Mouse (Mus musculus) embryonic stem cell, embryonic (primary cell): ENCODE measurements at regions not wholly inside any gene's neighbourhood (a gene's known extent, or its start where the extent isn't known, plus 50 kb on each side); places are given as distances from the start of the nearest gene placed in this dataset.

Experiments
- CTCF ChIA-PET, 4 experiments: fragments of 300-600 bp in 2 of 4; fragments of 350-600 bp in 2 of 4; sonication (Branson Sonifier 250); formaldehyde crosslinking; loops; one replicate each; lab custom pipeline; 2022; ENCODE audit warnings: inconsistent platforms in 2 of 4; lab: Charles Lee
- POLR2A ChIA-PET, 4 experiments: fragments of 300-600 bp in 2 of 4; fragments of 350-600 bp in 2 of 4; sonication (Branson Sonifier 250); formaldehyde crosslinking; loops; one replicate each; lab custom pipeline; 2022; ENCODE audit warnings: antibody characterized with exemption in 4 of 4, inconsistent platforms in 1 of 4; lab: Charles Lee

DNA sequence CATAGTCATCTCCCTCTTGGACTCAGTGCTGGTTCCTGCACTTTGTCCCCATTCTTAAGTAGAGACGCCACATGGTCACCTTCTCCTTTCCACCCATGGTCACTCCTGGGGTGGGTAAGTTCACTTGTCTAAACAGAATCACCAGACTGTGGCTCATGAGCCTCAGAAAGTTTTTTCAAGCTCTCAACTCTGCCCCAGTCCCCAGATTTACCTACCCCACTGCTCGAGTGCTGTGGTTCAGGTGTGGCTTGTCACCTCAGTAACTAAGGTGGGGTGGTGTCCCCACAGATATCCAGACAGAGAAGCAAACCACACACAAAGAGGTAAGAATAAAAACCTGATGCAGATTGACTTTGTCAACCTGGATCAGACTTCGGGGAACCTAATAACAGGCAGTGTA lies 87.6 kb downstream of the Rpl10-ps3 start:
- POLR2A ChIA-PET, result interaction anchor here in 1 of 4 experiments (0.9 kb wide), 1 partner anchor 11 kb away, joined by 3 read pairs; no protein-coding TSS in a partner anchor
- CTCF ChIA-PET, result interaction anchor here in 1 of 4 experiments (0.6 kb wide), 1 partner anchor 284 kb away, joined by 3 read pairs; no protein-coding TSS in a partner anchor

DNA sequence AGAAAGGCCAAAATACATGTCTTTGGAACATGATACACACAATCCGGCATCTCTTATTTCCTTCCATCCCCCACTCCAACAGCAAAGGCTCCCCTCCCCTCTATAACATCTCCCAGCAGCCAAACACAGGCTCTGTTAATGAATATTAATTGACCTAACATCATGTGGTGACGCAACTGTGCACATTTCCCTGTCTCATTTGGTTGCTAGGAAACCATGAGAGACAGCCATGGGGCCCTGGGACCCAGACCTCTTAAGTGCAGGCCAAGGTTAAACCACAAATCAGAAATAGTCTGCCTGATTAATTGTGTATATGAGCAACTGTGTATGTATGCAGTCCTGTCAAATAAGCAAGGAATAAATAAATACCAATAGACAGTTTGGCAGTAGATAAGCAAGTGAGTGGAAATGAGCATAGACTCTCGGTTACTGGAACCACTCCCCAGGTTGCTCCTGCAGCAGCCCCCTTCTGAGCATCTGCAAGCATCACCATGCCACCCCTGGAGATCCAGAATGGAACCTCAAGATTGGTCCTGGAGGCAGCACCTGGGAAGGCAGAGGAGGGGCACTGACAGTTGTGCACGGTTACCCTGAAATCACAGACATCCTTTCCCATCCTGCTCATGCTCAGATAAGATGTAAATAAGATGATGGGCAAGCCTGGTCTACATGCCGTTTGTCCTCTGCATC lies 99.6 kb downstream of the Rpl10-ps3 start:
- ChIA-PET POLR2A (no interaction called here), CTCF (no interaction called here)

DNA sequence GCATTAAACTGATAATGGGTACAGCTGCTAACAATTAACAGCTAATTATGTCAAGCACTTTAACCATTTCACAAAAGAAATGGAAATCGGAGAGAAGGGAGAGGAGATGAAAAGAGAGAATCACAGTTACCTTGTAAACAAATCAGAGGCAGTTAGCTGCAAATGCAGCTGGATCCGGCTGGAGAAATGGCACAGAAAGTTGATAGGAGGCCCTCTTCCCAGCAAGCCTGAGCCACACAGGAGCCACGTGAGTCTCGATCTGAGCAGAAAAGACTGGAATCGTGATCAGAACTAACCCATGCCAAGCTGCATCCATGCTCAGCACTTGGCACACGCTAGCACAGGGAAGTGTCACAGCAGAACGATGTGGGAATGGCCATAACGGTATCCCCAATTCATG lies 103.8 kb downstream of the Rpl10-ps3 start:
- CTCF ChIA-PET, result interaction anchor here in 1 of 4 experiments (0.6 kb wide), 1 partner anchor 268 kb away, joined by 4 read pairs; no protein-coding TSS in a partner anchor

DNA sequence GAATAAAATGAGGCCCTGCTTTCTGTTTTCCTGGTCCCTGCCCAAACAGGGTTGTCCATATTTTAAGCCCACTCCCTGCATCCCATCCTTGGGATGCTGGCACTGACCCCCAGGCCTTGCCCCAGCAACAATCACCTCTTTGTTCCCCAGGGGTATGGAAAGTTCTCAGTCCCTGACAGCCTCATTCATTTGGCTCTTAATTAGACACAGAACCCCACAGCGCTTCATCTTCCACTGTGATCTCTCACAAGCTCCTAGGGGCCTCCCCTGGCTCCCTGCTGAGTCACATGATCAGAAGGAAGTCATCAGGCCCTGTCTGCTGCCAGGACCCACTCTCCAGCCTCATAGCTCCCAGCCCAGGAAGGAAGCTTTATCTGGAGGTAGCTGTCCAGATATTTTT lies 108.9 kb downstream of the Rpl10-ps3 start:
- ChIA-PET POLR2A (no interaction called here), CTCF (no interaction called here)

More for the DNA sequence above, 103.8 kb downstream of the Rpl10-ps3 start:
- POLR2A ChIA-PET, result interaction anchor here in 1 of 4 experiments (0.7 kb wide), 1 partner anchor 233 kb away, joined by 4 read pairs; no protein-coding TSS in a partner anchor

DNA sequence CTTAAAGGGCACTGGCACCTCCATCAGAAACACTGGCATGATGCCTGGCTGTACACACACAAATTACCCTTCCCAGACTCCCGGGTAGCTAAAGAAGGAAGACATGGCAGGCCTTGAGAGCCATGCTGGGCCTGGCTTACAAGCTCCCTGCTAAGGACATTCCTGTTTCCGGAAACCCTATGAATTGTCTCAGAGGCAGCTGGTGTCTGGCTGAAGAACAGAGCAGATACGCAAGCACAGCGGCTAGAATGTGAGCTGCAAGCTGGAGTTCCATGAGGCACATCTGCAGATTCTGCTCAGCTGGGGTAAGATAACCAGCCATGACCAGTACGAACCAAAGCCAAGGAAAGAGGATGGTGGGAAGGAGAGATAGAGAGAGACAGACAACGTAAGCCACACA lies 110.1 kb downstream of the Rpl10-ps3 start:
- CTCF ChIA-PET, result no interaction called here
- POLR2A ChIA-PET, result no interaction called here

DNA sequence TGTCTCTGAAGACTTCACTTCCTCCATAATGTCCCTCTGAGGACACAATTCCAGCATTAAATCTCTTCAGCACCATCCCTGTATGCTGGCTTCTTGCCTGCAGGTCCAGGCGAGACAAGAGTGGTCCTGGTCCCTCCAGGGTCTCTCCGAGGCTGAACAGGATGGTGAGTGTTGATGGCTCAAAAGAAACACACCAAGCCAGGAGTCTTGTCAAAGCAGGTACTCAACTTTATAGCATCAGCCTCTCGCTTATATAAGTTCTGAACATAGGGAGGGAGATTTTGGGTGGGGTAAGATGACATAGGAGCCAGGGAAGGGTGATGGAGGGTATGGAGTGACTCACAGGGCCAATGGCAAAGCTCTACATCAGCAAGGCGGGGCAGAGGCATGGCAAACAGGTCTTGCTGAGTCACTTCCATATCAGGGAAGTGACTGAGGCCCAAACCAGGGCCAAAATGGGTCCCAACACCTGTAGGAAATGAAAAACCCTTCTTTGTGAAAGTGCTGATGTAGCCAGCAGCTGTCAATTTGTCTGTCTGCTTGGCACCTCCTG lies 111.7 kb downstream of the Rpl10-ps3 start:
- POLR2A ChIA-PET, result no interaction called here
- CTCF ChIA-PET, result no interaction called here

DNA sequence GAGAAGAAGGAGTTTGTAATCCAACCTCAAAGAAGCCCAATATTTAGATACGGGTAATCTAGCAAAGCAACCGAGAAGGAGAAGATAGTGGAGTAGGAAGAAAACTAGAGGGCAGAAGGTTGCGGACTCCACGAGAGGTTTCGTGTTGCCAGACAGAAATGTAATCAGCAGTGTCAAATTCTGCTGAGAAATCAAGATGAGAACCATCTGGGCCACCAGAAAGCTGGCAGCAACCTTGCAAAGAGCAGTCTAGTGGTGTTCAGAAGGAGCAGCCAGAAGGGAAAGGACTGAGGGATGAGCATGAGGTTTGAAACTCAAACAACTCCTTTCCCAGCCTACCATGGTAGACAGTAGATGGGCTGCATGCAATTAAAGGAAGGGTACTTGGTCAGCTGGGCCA lies 134.3 kb downstream of the Rpl10-ps3 start:
- ChIA-PET CTCF (no interaction called here), POLR2A (no interaction called here)

DNA sequence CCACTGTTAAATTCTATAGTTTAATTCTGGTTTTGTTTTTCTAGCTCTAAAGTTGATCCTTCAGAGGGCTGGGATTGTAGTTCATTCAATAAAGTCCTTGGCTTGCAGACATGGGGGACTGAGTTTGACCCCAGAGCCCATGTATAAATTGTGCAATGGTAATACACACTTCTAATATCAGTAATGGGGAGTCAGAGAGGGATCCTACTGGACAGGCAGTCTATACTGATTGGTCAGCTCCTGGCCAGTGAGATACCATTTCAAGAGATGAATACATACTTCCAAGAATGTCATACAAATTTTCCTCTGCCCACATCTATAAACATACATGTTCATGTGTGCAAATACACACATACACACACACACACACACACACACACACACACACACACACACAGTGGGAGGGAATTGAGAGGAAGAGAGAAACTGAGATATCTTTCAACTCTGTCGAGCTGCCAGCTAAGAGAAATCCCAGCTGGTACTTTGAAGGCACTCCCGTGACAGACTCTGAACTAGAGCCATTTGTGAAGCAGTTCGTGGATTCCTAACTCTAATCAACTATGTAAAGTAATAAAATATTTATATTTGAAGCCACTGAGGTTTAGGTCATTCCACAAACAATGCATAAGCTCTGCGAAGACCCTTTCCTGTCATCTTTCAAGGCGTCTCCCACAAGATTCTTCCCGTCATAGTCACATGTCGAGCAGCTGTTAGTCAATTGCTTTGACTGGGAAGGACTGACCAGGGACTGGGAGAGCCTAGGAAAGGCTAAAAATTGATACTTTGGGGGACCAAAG lies 145.1 kb downstream of the Rpl10-ps3 start:
- ChIA-PET CTCF (no interaction called here), POLR2A (no interaction called here)

DNA sequence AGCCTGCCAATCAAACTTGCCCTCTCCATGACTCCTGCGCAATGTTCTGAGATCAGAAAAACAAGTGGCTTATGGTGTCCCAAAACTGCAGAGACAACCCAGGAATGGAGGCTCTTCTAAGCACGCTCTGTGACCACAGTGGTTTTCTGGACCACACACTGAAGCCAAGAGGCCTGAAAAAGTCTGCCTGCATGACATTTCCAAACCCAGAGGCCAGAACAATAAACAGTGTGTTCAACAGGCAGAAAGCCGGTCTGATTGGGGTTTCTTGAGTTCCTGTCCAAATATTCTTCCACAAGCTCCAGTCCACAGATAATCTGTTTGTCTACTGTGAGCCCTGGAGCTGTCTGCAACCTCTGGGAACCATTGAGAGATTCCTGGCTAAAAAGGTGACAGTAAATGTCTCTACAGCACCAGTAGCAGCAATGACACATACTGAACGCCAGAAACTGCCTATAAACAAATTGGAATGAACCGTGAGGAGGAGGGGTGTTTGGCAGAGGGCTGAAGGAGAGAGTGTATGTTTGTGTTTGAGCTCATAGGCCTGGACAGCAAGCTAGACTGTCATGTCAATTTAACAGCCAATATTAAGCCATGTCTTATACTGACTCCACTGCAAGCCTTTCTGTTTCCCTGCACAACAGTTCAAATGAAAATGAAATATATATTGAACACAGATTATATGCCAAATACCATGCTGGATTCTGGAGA lies 152.2 kb downstream of the Rpl10-ps3 start:
- CTCF ChIA-PET, result no interaction called here
- POLR2A ChIA-PET, result no interaction called here

DNA sequence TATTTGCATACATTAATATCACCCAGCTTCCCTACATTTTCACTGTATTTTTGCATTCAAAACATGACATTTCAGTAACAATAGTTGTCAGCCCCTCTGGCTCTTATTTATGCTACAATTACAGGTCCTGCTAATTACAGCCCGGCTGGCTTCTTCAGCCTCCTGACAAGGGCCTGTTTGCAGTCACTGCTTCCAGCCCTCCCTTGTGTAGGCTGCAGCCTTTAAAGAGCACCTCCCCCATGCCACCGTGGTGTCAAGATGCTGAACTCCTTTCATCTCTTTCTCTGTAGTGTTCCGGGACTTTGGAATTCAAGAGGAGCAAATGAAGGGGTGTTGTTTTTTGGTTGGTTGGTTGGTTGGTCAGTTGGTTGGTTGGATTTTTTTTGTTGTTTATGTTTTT lies 153.6 kb downstream of the Rpl10-ps3 start:
- ChIA-PET POLR2A (interaction anchor here in 1 of 4 experiments (0.7 kb wide), 1 partner anchor 1543 kb away, joined by 3 read pairs; no protein-coding TSS in a partner anchor), CTCF (no interaction called here)

DNA sequence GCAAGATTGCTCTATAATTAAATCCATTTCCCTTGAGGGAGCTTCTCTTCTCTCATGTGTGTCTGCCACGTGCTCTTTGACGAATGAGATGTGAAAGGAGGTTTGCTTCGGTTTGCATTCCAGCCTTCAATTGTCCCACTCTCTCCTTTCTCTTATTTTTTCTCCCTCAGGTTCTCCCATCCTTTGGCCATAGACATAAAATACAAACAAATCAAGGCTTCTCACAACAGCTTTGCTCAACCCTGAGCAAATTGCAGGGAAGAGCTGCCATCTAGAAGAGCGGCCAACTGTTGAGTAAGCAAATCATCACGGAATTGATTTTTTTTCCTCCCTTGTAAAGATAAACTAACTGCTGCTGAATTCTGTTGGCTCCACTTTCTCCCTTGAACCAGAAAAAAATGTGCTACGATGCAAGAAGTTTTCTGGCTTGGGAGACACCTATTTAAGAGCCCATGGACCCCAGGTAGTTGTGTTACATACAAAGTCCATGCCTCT lies 156.1 kb downstream of the Rpl10-ps3 start:
- CTCF ChIA-PET, result no interaction called here

DNA sequence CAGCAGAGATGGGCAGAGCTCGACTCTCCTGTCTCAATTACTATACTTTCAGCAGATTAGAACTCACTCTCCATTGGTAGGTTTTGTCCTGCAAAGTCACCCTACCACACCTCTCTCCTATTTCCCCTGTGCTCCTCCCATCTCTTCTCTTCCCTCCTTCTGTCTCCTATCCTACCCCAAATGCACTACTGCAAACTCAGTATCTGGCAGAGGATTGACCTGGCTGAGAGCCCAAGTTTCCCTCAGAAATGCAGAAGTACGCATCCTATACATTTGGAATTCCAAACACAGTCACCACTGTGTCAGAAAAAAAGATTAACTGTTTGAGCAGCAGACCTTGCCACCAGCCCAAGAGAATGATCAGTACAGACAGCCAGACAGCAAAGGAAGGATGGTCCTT lies 163.4 kb downstream of the Rpl10-ps3 start:
- POLR2A ChIA-PET, result interaction anchor here in 1 of 4 experiments (0.6 kb wide), 1 partner anchor 10 kb away, joined by 3 read pairs; no protein-coding TSS in a partner anchor
- CTCF ChIA-PET, result no interaction called here

More for the DNA sequence above, 156.1 kb downstream of the Rpl10-ps3 start:
- POLR2A ChIA-PET, result interaction anchor here in 1 of 4 experiments (0.5 kb wide), 1 partner anchor 493 kb away, joined by 3 read pairs; no protein-coding TSS in a partner anchor

DNA sequence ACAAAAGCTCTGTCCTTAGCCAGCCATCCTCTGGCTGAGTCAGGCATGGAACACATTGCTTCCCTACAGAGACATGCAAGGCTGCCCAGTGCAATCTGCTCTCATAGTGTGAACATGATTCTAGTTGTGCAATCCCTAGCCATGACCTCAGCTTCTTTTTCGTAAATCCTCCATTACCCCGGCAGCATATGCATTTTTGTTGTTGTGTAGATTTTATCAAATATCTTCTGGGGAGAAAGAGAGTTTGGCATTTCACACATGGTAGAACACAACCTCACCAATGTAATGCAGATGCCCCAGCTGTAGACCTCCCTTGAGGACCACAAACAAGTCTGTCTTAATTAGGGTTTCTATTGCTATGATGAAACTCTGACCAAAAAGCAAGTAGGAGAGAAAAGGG lies 168.6 kb downstream of the Rpl10-ps3 start:
- ChIA-PET CTCF (no interaction called here), POLR2A (interaction anchor here in 1 of 4 experiments (0.8 to 1.2 kb wide), 2 partner anchors 12 to 461 kb away, joined by 3 to 4 read pairs; no protein-coding TSS in a partner anchor)

DNA sequence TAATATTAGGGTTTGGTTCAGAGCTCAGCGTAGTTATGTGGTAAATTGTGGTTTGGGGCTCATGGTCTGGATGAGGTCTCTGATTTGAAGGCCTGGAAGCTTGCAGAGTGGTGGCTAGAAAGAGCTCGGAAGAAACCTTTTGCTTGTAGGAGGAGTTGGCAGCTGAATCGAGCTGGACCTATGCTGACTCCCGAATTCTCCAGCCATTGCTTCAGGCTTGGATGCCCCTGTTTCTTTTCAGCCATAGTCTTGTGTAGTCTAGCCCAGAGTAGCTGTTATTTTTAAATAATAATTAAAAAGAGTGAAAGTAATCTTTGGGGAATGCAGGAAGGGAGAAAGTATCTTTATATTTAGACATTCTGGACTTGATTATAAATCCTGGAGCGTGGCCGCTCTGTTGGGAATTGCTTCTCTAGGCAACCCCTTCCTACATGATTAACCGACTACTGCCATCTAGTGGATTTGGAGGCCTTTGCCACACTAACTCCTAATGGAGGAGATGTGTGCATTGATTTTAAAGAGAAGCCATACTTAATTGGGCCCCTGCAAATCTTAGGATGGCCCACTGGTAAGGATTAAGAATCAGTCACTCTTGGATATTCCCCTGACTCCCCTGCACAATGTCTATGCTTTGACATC lies 172.8 kb downstream of the Rpl10-ps3 start:
- POLR2A ChIA-PET, result interaction anchor here in 2 of 4 experiments (0.6 to 1.1 kb wide), 3 partner anchors 244 to 499 kb away, joined by 4 to 9 read pairs (median 5); no protein-coding TSS in a partner anchor
- CTCF ChIA-PET, result interaction anchor here in 3 of 4 experiments (0.6 to 1.1 kb wide), 7 partner anchors 104 to 642 kb away, joined by 3 to 6 read pairs (median 5); no protein-coding TSS in a partner anchor

DNA sequence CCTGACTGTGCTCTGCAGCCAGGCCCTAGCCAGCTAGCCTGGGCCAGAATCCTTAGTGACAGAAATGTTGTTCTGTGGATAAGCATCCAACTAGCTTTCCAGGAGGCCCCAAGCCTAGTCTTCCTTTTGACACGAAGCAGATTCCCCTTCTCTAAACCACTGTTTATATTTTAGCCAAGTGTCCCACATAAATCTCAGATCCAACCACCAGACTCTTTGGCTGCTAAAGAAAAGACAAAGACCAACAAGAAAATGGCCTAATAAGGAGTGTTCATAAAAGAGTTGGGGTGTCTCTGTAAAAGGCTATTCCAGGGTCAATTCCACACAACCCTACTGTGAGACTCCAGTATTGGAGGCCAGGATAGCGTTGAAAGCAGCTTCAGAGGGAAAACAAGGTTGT lies 173.6 kb downstream of the Rpl10-ps3 start:
- CTCF ChIA-PET, result interaction anchor here in 3 of 4 experiments (0.7 to 1.1 kb wide), 4 partner anchors 103 to 642 kb away, joined by 3 to 6 read pairs (median 4); no protein-coding TSS in a partner anchor
- POLR2A ChIA-PET, result interaction anchor here in 1 of 4 experiments (0.6 to 1.1 kb wide), 2 partner anchors 11 to 383 kb away, joined by 3 to 4 read pairs; no protein-coding TSS in a partner anchor

DNA sequence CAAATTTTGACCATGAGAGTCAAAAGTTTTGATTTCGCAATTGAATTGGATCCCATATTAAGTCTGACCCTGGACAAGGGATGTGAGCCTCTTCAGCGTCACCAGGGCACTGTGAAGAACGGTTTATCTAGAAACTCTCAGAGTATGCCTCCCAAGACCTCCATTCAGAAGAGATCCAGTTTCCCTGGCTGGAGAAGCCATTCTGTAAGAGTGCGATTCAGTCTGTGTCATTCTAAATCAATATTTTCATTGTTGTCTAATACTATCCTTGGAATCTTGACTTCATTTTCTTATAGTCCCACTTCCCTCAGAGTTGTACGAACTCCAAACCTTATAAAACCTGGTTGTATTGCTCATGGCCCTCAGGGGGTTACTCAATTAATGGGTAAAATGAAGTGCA lies 174.1 kb downstream of the Rpl10-ps3 start:
- ChIA-PET POLR2A (interaction anchor here in 1 of 4 experiments (1.6 kb wide), 1 partner anchor 46 kb away, joined by 4 read pairs; no protein-coding TSS in a partner anchor), CTCF (no interaction called here)

DNA sequence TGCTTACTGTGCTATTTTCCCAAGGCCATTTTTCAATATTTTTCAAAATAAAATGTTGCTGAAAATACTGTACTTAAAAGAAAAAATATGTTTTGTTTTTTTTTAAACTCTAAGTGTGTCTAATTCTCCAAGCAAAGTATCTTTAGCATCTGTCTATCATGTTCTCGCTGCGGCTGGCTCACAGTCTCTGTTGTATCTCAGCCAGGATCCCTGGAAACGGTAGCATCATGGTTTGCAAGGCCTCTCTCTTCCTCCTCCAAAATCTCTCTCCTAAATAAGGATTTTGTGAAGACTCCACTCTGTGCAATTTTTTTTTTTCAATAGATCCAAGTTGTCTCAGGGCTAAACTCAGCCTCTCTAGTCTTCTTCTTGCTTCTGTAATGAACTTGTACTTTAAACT lies 190.2 kb downstream of the Rpl10-ps3 start:
- POLR2A ChIA-PET, result no interaction called here
- CTCF ChIA-PET, result no interaction called here

DNA sequence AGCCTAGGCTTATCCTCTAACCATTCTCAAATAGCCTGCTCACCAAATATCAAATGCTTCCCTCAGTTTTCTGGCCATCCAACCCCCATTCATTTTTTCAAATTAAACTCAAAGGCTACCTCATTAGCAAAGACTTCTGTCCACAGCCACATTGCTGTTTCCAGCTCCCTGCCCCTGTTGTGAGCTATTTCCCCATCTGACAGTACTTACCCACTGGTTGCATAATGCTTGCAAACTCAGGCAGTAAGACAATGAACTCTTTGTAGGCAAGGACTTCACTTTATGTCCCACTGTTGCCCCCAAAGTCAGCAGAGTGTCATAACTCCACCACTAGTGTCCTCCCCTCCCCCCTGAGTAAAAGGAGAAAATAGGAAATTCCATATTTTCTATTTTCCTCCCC lies 194.7 kb downstream of the Rpl10-ps3 start:
- CTCF ChIA-PET, result no interaction called here
- POLR2A ChIA-PET, result interaction anchor here in 1 of 4 experiments (0.8 kb wide), 1 partner anchor 25 kb away, joined by 3 read pairs; no protein-coding TSS in a partner anchor
